Mouse (Mus musculus): ENCODE data around the gene Traf2. TPM values are rescaled to one million over a fixed set of nuclear protein-coding genes. Genes with fewer than 3 reads are reported as not detected.

Traf2 gene
- polyA plus RNA-seq, 2 experiments, result 18.9 to 29.2 TPM

DNA sequence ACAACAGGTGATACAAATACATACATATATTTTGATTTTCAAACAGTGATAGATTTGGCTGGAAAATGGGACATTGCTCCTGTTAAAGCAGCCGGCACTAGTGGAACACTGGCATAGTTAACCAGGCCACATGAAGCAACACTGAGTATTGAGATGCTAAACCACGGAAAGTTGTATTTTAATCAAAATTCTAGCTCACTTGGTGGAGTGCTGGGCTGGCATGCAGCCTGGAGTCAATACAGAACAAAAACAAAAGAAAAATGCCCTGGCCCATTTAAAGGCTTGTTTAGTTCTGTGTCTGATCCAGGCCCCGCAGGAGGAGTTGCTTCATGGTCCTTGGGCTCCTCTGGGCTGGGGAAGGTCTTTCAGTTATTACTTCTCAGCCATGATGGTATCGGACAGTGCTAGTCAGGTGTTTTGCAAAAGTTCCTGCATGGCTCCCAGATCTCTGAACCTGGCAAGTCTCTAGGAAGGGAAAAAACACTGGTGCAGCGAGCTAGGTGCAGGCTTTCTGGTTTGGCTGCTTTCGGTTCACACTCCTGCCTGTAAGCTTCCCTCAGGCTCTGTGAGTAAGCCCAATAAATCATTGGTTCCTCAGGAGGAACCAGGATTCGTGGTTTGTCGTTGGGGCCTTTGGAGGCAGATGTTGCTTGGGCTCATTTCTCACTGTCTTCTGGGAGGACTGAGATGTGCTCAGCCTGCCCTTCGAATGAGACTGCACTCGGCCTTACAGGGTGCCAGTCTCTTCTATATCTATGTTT, 67.0 kb downstream of the Traf2 start:
- no peak for ATAC-seq (ENCODE audit: low FRiP score, low read depth)
- peak; percentile 34 for DNase-seq (ENCODE audit: low spot score)
- no peaks in the 10 kb centered on the region for H3K4me1 ChIP-seq (ENCODE audit: control insufficient read depth, insufficient read depth, low read length)
- H3K27me3 ChIP-seq (ENCODE audit: control insufficient read depth, insufficient read depth, low read length), result no peaks in the 10 kb centered on the region
- no peak overlapping the region for H3K4me3 ChIP-seq (replicated peaks; ENCODE audit: low read length)
- 55% methylated on average over 10 of the region's 10 CpGs for WGBS
- TF ChIP-seq POLR2A (IDR thresholded peaks at IDR 0.05; ENCODE audit: borderline replicate concordance, extremely low read depth, insufficient read depth, insufficient read length), result no peak
- no peak overlapping the region for H3K4me2 ChIP-seq (replicated peaks; ENCODE audit: low read depth, low read length, severe bottlenecking)
- no peak overlapping the region for H3K9ac ChIP-seq (ENCODE audit: low read depth, low read length, severe bottlenecking)
- H3K36me3 ChIP-seq (ENCODE audit: control insufficient read depth, insufficient read depth, low read length), result no peaks in the 10 kb centered on the region
- no peaks in the 10 kb centered on the region for H3K9me3 ChIP-seq (ENCODE audit: control insufficient read depth, low read length)
- no peak overlapping the region for H3K27ac ChIP-seq (replicated peaks; ENCODE audit: low read depth, low read length)

GRCm38 (mm10) chr2:25477967-25478675, 68.6 kb downstream of the Traf2 start:
- H3K36me3 ChIP-seq (ENCODE audit: control insufficient read depth, insufficient read depth, low read length), result no peaks in the 10 kb centered on the region
- no peaks in the 10 kb centered on the region for H3K27me3 ChIP-seq (ENCODE audit: control insufficient read depth, insufficient read depth, low read length)
- no peaks in the 10 kb centered on the region for H3K4me1 ChIP-seq (ENCODE audit: control insufficient read depth, insufficient read depth, low read length)
- no peak for TF ChIP-seq POLR2A (IDR thresholded peaks at IDR 0.05; ENCODE audit: borderline replicate concordance, extremely low read depth, insufficient read depth, insufficient read length)
- no peak overlapping the region for H3K9ac ChIP-seq (ENCODE audit: low read depth, low read length, severe bottlenecking)
- WGBS, result 92% methylated on average over 3 of the region's 3 CpGs
- no peak overlapping the region for H3K4me3 ChIP-seq (replicated peaks; ENCODE audit: low read length)
- no peak overlapping the region for H3K27ac ChIP-seq (replicated peaks; ENCODE audit: low read depth, low read length)
- no peak for ATAC-seq (ENCODE audit: low FRiP score, low read depth)
- no peak for DNase-seq (ENCODE audit: low spot score)
- H3K4me2 ChIP-seq (replicated peaks; ENCODE audit: low read depth, low read length, severe bottlenecking), result no peak overlapping the region
- no peaks in the 10 kb centered on the region for H3K9me3 ChIP-seq (ENCODE audit: control insufficient read depth, low read length)

- H3K9me3 ChIP-seq (ENCODE audit: control insufficient read depth, low read length), result no peaks in the 10 kb centered on the region
- no peak for TF ChIP-seq POLR2A (IDR thresholded peaks at IDR 0.05; ENCODE audit: borderline replicate concordance, extremely low read depth, insufficient read depth, insufficient read length)
- H3K36me3 ChIP-seq (ENCODE audit: control insufficient read depth, insufficient read depth, low read length), result no peaks in the 10 kb centered on the region
- H3K27ac ChIP-seq (replicated peaks; ENCODE audit: low read depth, low read length), result no peak overlapping the region
- H3K4me2 ChIP-seq (replicated peaks; ENCODE audit: low read depth, low read length, severe bottlenecking), result no peak overlapping the region
- DNase-seq (ENCODE audit: low spot score), result no peak
- ATAC-seq (ENCODE audit: low FRiP score, low read depth), result no peak
- no peaks in the 10 kb centered on the region for H3K27me3 ChIP-seq (ENCODE audit: control insufficient read depth, insufficient read depth, low read length)
- 90% methylated on average over 8 of the region's 8 CpGs for WGBS
- H3K4me3 ChIP-seq (replicated peaks; ENCODE audit: low read length), result no peak overlapping the region
- no peaks in the 10 kb centered on the region for H3K4me1 ChIP-seq (ENCODE audit: control insufficient read depth, insufficient read depth, low read length)
- no peak overlapping the region for H3K9ac ChIP-seq (ENCODE audit: low read depth, low read length, severe bottlenecking)
These were observed 69.2 kb downstream of the Traf2 start for GRCm38 (mm10) chr2:25477541-25477940.

GRCm38 (mm10) chr2:25472550-25472949, 74.2 kb downstream of the Traf2 start:
- H3K27me3 ChIP-seq (ENCODE audit: control insufficient read depth, insufficient read depth, low read length), result no peaks in the 10 kb centered on the region
- peaks cover 6% of the 10 kb centered on the region; the same call in 1 of the 2 replicates for H3K4me1 ChIP-seq (ENCODE audit: control insufficient read depth, insufficient read depth, low read length)
- no peak for DNase-seq (ENCODE audit: low spot score)
- 72% methylated on average over 2 of the region's 2 CpGs for WGBS
- no peak for ATAC-seq (ENCODE audit: low FRiP score, low read depth)
- H3K4me3 ChIP-seq (replicated peaks; ENCODE audit: low read length), result no peak overlapping the region
- no peak overlapping the region for H3K4me2 ChIP-seq (replicated peaks; ENCODE audit: low read depth, low read length, severe bottlenecking)
- no peak overlapping the region for H3K9ac ChIP-seq (ENCODE audit: low read depth, low read length, severe bottlenecking)
- TF ChIP-seq POLR2A (IDR thresholded peaks at IDR 0.05; ENCODE audit: borderline replicate concordance, extremely low read depth, insufficient read depth, insufficient read length), result no peak
- H3K9me3 ChIP-seq (ENCODE audit: control insufficient read depth, low read length), result no peaks in the 10 kb centered on the region
- H3K27ac ChIP-seq (replicated peaks; ENCODE audit: low read depth, low read length), result no peak overlapping the region
- H3K36me3 ChIP-seq (ENCODE audit: control insufficient read depth, insufficient read depth, low read length), result no peaks in the 10 kb centered on the region

GRCm38 (mm10) chr2:25469969-25470368, 76.8 kb downstream of the Traf2 start, which contains the start of gene Ptgds:
TSS of gene Ptgds (minus strand) at chr2:25470046.
- H3K4me2 ChIP-seq (replicated peaks; ENCODE audit: low read depth, low read length, severe bottlenecking), result no peak within 1 kb of the TSS
- H3K9ac ChIP-seq (ENCODE audit: low read depth, low read length, severe bottlenecking), result no peak within 1 kb of the TSS
- no peak within 1 kb of the TSS for H3K4me3 ChIP-seq (replicated peaks; ENCODE audit: low read length)
- TF ChIP-seq POLR2A (IDR thresholded peaks at IDR 0.05; ENCODE audit: borderline replicate concordance, extremely low read depth, insufficient read depth, insufficient read length), result no peak
- no peaks in the 10 kb centered on the region for H3K9me3 ChIP-seq (ENCODE audit: control insufficient read depth, low read length)
- WGBS, result 48% methylated on average over 6 of the region's 6 CpGs
- H3K27ac ChIP-seq (replicated peaks; ENCODE audit: low read depth, low read length), result no peak within 1 kb of the TSS
- no peaks in the 10 kb centered on the region for H3K27me3 ChIP-seq (ENCODE audit: control insufficient read depth, insufficient read depth, low read length)
- H3K4me1 ChIP-seq (ENCODE audit: control insufficient read depth, insufficient read depth, low read length), result peaks cover 9% of the 10 kb centered on the region; the same call in 1 of the 2 replicates
- DNase-seq (ENCODE audit: low spot score) (no peak), ATAC-seq (ENCODE audit: low FRiP score, low read depth) (no peak)
- H3K36me3 ChIP-seq (ENCODE audit: control insufficient read depth, insufficient read depth, low read length), result no peaks in the 10 kb centered on the region
